Mouse (Mus musculus) lung, postnatal 0 days (tissue): ENCODE results near the gene Trpc4ap.

Experiments
- CTCF ChIP-seq: IDR thresholded peaks from 2 replicates; pipeline ENCODE4 v1.5.1; 2016; ENCODE audit warnings: antibody characterized with exemption, mild to moderate bottlenecking
- EP300 ChIP-seq: IDR thresholded peaks from 2 replicates; pipeline ENCODE4 v1.6.1; 2016; ENCODE audit warnings: antibody characterized with exemption, mild to moderate bottlenecking, control low read depth

GRCm38 (mm10) chr2:155585082-155585481, 107.1 kb downstream of the Trpc4ap start:
- TF ChIP-seq CTCF (no peak), EP300 (no peak)
